Mouse (Mus musculus) forebrain, embryonic 15.5 days (tissue): ENCODE measurements around the gene Sdhaf2. TPM values are rescaled to one million over a fixed set of nuclear protein-coding genes. Genes with fewer than 3 reads are reported as not detected.
A peak's percentile ranks its signal among the peaks of the same experiment; 100 is the strongest.

ENCODE experiments used
- ATAC-seq: fragments of 200-750 bp; cut with Nextera tagmentation; replicated peaks from 2 replicates; pipeline ENCODE4 v1.8.0; 2017; ENCODE audit warnings: mild to moderate bottlenecking, moderate TSS enrichment, moderate library complexity
- H3K27ac ChIP-seq: fragments of 300-500 bp; sonication (generic); replicated peaks from 2 replicates; pipeline ENCODE4 v1.5.1; 2015; ENCODE audit warnings: mild to moderate bottlenecking, inconsistent platforms
- H3K27me3 ChIP-seq: fragments of 300-500 bp; sonication (generic); 2 replicates; pipeline ENCODE4 v1.6.1; 2015; ENCODE audit warnings: inconsistent platforms
- H3K36me3 ChIP-seq: fragments of 300-500 bp; sonication (generic); 2 replicates; pipeline ENCODE4 v1.6.1; 2015; ENCODE audit warnings: mild to moderate bottlenecking, inconsistent platforms
- H3K4me1 ChIP-seq: fragments of 300-500 bp; sonication (generic); 2 replicates; pipeline ENCODE4 v1.6.1; 2015; ENCODE audit warnings: inconsistent platforms
- H3K4me2 ChIP-seq: fragments of 300-500 bp; sonication (generic); replicated peaks from 2 replicates; pipeline ENCODE4 v1.6.1; 2015; ENCODE audit warnings: mild to moderate bottlenecking, inconsistent platforms
- H3K4me3 ChIP-seq: fragments of 300-500 bp; sonication (generic); 2 replicates; pipeline ENCODE4 v1.5.1; 2015; ENCODE audit warnings: mild to moderate bottlenecking, inconsistent platforms
- H3K9ac ChIP-seq: fragments of 300-500 bp; sonication (generic); replicated peaks from 2 replicates; pipeline ENCODE4 v1.6.1; 2015; ENCODE audit warnings: mild to moderate bottlenecking, inconsistent platforms
- H3K9me3 ChIP-seq: fragments of 300-500 bp; sonication (generic); 2 replicates; pipeline ENCODE4 v1.6.1; 2016; ENCODE audit warnings: inconsistent platforms
- WGBS: fragments of 180-500 bp; shearing (Covaris S2); methylation state at CpG from one replicate; pipeline ENCODE4 v1.1.7; 2015; ENCODE audit warnings: mixed read lengths; 5-methylcytosine and 5-hydroxymethylcytosine counted together
- polyA plus RNA-seq: library from polyadenylated mRNA; unstranded; fragments of >200 nt; fragmentation: Nextera tagmentation; extraction: Ambion mirVana; gene quantifications from 2 replicates; pipeline ENCODE4 v1.2.1, GENCODE M21; 2015

Gene Sdhaf2
- polyA plus RNA-seq, 1 experiment from 2014 or later: 63.1 TPM

DNA sequence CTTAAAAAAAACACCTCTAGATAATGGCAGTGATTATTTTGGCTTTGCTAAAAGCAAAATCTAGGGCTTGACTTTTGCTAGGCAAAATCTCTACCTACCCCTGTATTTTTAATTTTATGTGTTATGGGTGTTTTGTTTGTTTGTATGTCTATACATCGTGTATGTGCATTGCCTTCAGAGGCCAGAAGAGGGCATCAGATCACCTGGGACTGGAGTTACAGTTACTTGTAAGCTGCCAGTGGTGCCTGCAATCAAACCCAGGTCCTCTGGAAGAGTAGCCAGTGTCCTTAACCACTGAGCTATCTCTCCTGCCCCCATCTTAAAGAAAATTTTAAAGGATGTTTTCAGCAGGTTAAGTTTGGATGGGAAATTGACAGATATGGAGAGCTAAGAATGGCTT, 4.1 kb upstream of the Sdhaf2 start:
- Histone ChIP-seq H3K4me3 (no peak overlapping the region), H3K4me1 (peaks cover 23% of the 10 kb centered on the region), H3K9me3 (no peaks in the 10 kb centered on the region), H3K4me2 (no peak overlapping the region), H3K27me3 (no peaks in the 10 kb centered on the region), H3K9ac (no peak overlapping the region), H3K27ac (no peak overlapping the region), H3K36me3 (peaks cover 52% of the 10 kb centered on the region)
- 93% methylated on average over 1 of the region's 1 CpGs for WGBS
- ATAC-seq: no peak

DNA sequence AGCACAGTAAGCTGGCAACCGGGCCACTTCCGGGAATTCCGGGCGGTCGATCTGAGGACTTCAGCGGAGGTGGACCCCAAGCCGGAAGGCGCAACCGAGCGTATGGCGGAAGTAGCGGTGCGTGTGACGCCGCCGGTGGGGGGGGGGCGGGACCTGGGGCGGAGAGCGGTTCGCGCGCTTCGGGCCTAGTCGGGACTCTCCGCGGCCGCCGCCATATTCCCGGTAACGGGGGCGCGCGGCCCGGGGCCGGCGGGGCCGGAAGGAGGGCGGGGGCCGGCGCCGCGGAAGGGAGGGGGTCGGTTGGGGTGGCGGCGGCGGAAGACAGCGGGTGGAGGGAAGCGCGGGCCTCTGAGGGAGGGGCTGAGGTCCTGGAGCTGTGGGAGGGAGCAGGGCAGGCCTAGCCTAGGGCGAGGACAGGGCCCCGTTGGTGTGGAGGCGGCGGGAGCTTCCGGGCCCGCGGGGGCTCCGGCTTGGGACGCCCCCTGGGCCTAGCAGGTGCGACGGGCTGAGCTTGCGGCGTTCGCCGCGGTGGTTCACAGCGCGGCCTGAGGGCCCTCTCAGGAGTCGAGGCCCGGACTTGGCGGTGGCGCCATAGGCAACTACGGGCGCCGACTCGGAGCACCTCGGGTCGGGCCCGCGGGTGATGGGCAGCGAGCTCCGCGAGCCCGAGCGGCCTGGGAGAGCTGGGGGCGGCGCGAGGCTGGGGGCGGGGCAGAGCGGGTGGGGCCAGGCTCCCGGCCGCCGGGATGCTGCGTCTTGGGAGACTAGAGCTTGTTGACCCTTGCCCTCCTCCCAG, 638 bp downstream of the Sdhaf2 start, which contains the start of gene Cpsf7:
Gene Cpsf7 (plus strand): TSS at position 161 of the 796 bp plus-strand sequence.
- H3K27ac ChIP-seq: peak within 1 kb of the TSS; percentile 94
- no peaks in the 10 kb centered on the region for H3K27me3 ChIP-seq
- peaks cover 12% of the 10 kb centered on the region for H3K36me3 ChIP-seq
- no peaks in the 10 kb centered on the region for H3K9me3 ChIP-seq
- peak within 1 kb of the TSS; percentile 83 for H3K4me3 ChIP-seq
- H3K4me1 ChIP-seq: peaks cover 37% of the 10 kb centered on the region
- H3K9ac ChIP-seq: peak within 1 kb of the TSS; percentile 96
- under 1% methylated on average over 87 of the region's 93 CpGs for WGBS
- peak; percentile 96 for ATAC-seq
- H3K4me2 ChIP-seq: peak within 1 kb of the TSS; percentile 70

DNA sequence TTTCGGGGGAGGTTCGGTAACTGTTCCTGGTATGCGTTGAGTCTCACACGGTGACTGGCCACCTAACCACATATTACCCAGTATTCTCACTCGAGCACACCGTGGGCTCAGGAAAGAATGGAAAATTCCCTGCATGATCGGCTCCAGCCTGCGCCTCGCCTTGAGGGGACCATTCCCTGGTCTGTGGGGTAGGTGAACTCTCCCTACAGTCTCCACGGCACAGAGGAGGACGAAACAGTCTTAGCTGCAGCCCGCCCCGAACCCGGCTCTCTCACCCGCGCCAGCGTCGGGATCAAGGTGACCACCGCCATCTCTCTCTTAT, 1.2 kb downstream of the Sdhaf2 start:
- no peaks in the 10 kb centered on the region for H3K9me3 ChIP-seq

DNA sequence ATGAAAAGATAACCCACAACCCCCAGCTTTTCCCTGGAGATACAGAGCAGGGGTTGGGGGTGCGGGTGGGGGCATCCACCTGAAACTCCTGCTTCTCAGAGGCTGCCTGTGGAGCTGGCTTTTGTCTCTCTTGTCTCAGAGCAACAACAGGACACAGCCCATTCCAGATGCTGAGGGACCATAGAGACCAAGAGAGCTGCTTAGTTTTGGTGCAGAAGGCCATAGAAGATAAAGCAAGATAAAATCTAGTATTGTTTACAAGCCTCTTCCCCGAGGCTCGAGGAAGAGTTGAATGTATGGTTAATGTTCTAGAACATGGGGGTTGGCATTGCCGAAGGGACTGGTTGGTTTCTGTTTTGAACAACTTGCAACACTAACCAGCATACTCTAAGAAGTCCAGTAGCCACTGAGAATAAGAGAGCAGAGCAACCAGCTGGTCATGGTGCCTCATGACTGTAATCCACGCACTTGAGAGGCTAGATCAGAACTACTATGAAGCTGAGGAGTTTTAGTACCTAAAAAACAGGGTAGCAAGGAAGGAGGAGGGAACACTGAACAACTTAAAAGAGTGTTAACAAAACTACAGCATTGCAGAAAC, 2.4 kb downstream of the Sdhaf2 start:
- WGBS: 87% methylated on average over 5 of the region's 5 CpGs
- H3K27me3 ChIP-seq: no peaks in the 10 kb centered on the region
- peaks cover 37% of the 10 kb centered on the region for H3K4me1 ChIP-seq
- no peak overlapping the region for H3K27ac ChIP-seq
- peaks cover 6% of the 10 kb centered on the region for H3K36me3 ChIP-seq
- ATAC-seq: no peak
- no peaks in the 10 kb centered on the region for H3K9me3 ChIP-seq
- H3K9ac ChIP-seq: no peak overlapping the region
- peak overlapping the region; percentile 70 for H3K4me2 ChIP-seq
- H3K4me3 ChIP-seq: no peak overlapping the region

More for the DNA sequence above, 1.2 kb downstream of the Sdhaf2 start:
- H3K9ac ChIP-seq: peak overlapping the region; percentile 96
- H3K36me3 ChIP-seq: peaks cover 6% of the 10 kb centered on the region
- ATAC-seq: no peak
- H3K4me2 ChIP-seq: peak overlapping the region; percentile 70
- peak overlapping the region; percentile 94 for H3K27ac ChIP-seq
- H3K4me3 ChIP-seq: peak overlapping the region; percentile 83
- WGBS: 2% methylated on average over 19 of the region's 19 CpGs
- H3K27me3 ChIP-seq: no peaks in the 10 kb centered on the region
- peaks cover 37% of the 10 kb centered on the region for H3K4me1 ChIP-seq

DNA sequence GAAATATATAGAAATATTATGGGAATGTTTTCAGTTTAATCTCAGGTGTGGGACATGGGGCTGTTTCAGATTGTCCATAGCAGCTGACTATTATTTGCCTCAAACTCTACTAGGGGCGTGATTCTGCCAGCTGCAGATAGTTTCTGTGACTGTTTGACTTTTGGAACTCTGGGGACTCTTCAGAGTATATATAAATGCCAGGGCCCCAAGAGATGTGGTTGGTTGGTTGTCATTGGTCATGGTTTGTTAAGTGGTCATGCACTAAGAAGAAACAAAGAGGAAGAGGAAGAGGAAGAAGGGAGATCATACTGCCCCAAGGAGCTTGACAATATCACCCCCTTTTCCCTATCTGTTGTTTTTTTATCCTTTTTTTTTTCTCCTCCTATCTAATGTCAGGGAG, 4.0 kb downstream of the Sdhaf2 start:
- H3K27ac ChIP-seq: no peak overlapping the region
- H3K4me2 ChIP-seq: no peak overlapping the region
- H3K4me3 ChIP-seq: no peak overlapping the region
- H3K36me3 ChIP-seq: peaks cover 3% of the 10 kb centered on the region; the same call in 1 of the 2 replicates
- peaks cover 24% of the 10 kb centered on the region for H3K4me1 ChIP-seq
- ATAC-seq: no peak
- 94% methylated on average over 1 of the region's 1 CpGs for WGBS
- no peaks in the 10 kb centered on the region for H3K27me3 ChIP-seq
- H3K9me3 ChIP-seq: no peaks in the 10 kb centered on the region
- no peak overlapping the region for H3K9ac ChIP-seq

DNA sequence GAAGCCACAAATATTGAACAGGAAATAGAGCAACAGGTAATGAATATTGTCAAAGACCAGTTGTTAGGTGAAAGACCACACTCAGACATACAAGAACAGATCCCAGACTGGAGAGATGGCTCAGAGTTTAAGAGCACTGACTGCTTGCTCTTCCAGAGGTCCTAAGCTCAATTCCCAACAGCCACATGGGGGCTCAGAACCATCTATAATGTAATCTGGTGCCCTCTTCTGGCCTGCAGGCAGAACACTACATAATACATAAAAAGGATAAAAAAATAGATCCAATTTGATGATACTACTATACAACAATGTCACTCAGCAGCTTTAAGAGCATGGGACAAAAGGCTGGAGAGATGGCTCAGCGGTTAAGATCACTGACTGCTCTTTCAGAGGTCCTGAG, 5.6 kb downstream of the Sdhaf2 start:
- H3K27me3 ChIP-seq: no peaks in the 10 kb centered on the region
- no peaks in the 10 kb centered on the region for H3K9me3 ChIP-seq
- H3K27ac ChIP-seq: no peak overlapping the region
- H3K4me3 ChIP-seq: no peak overlapping the region
- H3K36me3 ChIP-seq: peaks cover 16% of the 10 kb centered on the region
- peaks cover 14% of the 10 kb centered on the region for H3K4me1 ChIP-seq
- H3K9ac ChIP-seq: no peak overlapping the region
- no peak overlapping the region for H3K4me2 ChIP-seq
- ATAC-seq: no peak
- 58% methylated on average over 1 of the region's 1 CpGs for WGBS

DNA sequence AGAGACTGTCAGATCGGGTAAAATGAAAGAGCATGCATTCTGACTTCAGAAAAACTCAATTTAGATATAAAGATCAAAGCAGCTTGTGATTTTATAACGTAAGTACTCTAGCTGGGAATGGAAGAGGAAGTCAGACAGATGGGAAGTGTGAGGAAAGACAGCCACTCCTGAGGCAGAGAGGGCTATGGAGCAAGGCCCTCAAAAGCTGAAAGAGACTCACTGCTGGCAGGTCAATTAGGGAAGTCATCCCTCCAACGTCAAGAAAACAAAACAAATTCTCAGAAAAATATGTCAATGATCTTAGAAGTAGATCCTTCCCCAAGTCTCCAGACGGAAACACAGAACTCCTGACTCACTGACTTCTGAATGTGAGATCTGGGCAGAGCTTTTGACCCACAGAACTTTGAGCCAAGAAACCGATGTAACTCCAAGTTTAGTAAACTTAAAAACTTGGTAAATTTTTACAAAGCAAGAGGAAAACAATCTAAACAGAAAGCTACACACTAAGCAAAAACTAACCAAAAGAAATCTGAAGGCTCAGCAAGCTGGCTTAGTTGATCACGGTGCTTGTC, 15.1 kb downstream of the Sdhaf2 start:
- Histone ChIP-seq H3K27ac (no peak overlapping the region), H3K4me3 (no peak overlapping the region), H3K4me2 (no peak overlapping the region), H3K9me3 (no peaks in the 10 kb centered on the region), H3K9ac (no peak overlapping the region), H3K4me1 (no peaks in the 10 kb centered on the region), H3K36me3 (peaks cover 31% of the 10 kb centered on the region), H3K27me3 (no peaks in the 10 kb centered on the region)
- WGBS: 83% methylated on average over 6 of the region's 6 CpGs
- no peak for ATAC-seq

DNA sequence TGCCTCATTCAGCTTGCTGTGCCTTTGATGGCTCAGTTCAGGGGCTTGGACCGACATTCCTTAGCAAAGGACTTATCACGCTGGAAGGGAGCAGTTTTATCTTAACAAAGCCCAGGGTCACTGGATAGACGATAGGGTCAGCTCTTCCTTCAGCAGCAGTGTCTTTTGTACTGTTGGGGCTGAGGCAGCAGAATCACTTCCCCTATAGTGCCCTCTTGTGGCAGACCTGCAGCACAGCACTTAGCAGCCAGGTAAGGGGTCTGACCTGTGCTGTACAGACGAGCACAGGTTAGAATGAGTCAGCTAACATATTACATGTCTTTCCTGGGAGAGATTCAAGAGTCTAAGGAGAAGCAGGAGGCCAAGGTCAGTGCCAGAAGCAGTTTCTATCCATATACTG, 23.4 kb downstream of the Sdhaf2 start:
- WGBS: 1% methylated on average over 4 of the region's 4 CpGs
- H3K36me3 ChIP-seq: peaks cover 29% of the 10 kb centered on the region
- no peaks in the 10 kb centered on the region for H3K9me3 ChIP-seq
- ATAC-seq: peak; percentile 69; the same call in 1 of the 2 replicates
- no peaks in the 10 kb centered on the region for H3K4me1 ChIP-seq
- H3K4me2 ChIP-seq: no peak overlapping the region
- no peak overlapping the region for H3K9ac ChIP-seq
- no peak overlapping the region for H3K27ac ChIP-seq
- H3K27me3 ChIP-seq: no peaks in the 10 kb centered on the region
- H3K4me3 ChIP-seq: no peak overlapping the region

DNA sequence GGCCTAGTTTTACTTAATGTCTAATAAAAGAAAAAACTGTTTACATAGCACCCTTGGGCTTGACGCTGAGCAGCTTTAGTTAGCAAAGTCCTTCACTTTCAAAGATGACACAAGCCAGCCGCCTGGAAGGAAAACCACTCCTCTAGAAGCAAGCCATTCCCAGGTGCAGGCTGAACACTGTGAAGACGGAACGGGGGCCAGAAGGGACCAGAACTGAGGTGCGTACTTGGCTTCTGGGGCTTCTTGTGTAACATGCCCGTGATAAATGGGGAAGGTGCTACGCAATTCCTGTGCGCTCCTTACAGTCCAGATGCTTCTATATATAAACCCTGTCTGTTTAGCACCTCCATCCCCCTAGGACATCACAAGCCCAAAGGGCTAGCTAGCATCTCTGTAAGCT, 25.4 kb downstream of the Sdhaf2 start:
- Histone ChIP-seq H3K27me3 (no peaks in the 10 kb centered on the region), H3K4me2 (no peak overlapping the region), H3K9ac (no peak overlapping the region), H3K4me3 (no peak overlapping the region), H3K9me3 (no peaks in the 10 kb centered on the region), H3K4me1 (no peaks in the 10 kb centered on the region), H3K36me3 (peaks cover 24% of the 10 kb centered on the region), H3K27ac (no peak overlapping the region)
- WGBS: 96% methylated on average over 8 of the region's 8 CpGs
- no peak for ATAC-seq

DNA sequence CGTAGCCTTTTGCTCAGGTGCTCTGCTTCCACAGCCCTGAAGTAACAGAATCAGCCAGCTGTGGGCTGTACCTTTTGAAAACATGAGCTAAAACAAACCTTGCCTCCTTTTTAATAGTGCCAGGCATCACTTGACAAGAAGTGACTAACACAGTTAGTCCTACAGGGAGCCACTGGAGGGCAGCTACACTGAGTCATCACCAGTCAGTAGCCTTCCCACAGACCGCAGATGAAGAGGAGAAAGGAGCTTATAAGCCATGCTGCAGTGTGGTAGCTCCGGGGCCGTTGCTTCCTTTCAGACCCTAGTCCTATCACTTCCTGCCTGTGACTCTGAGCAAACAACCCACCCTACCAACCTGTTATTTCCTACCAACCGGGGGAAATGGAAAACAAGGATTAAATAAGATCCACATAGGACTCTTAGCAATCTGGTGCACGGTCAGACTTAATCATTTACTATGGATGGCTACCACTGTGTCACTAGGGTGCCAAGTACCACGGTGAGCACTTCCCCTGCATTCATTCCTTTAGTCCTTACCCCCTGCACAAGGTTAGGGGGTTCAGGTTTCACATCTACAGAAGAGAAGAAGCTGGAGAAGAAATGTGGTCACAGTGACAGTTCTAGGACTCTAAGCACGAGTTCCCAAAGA, 28.3 kb downstream of the Sdhaf2 start:
- no peak overlapping the region for H3K4me2 ChIP-seq
- H3K27me3 ChIP-seq: no peaks in the 10 kb centered on the region
- no peak for ATAC-seq
- no peaks in the 10 kb centered on the region for H3K9me3 ChIP-seq
- peaks cover 17% of the 10 kb centered on the region for H3K36me3 ChIP-seq
- no peak overlapping the region for H3K9ac ChIP-seq
- no peak overlapping the region for H3K4me3 ChIP-seq
- H3K4me1 ChIP-seq: no peaks in the 10 kb centered on the region
- no peak overlapping the region for H3K27ac ChIP-seq
- 68% methylated on average over 8 of the region's 8 CpGs for WGBS

DNA sequence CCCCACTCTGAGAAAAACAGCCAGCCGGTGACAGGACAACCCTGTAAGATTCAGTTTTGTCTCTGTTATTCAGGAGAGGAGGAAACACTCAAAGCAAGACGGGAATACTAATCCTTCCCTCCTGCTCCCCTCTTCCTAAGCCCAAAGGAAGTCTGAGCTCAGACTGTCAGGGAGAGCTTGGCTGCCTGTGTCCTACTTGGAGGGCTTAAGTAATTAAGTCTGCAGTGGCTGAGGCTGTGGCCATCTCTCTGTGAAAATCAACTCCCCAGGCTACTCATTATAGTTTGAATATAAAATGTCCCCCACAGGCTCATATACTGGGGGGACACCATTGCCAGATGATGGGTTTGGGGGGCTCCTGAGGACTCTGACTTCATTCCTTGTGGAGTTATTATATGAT, 29.0 kb downstream of the Sdhaf2 start:
- ATAC-seq: no peak
- 39% methylated on average over 2 of the region's 2 CpGs for WGBS
- Histone ChIP-seq H3K36me3 (peaks cover 16% of the 10 kb centered on the region), H3K9ac (no peak overlapping the region), H3K27ac (no peak overlapping the region), H3K27me3 (no peaks in the 10 kb centered on the region), H3K4me2 (no peak overlapping the region), H3K4me3 (no peak overlapping the region), H3K4me1 (no peaks in the 10 kb centered on the region), H3K9me3 (no peaks in the 10 kb centered on the region)

DNA sequence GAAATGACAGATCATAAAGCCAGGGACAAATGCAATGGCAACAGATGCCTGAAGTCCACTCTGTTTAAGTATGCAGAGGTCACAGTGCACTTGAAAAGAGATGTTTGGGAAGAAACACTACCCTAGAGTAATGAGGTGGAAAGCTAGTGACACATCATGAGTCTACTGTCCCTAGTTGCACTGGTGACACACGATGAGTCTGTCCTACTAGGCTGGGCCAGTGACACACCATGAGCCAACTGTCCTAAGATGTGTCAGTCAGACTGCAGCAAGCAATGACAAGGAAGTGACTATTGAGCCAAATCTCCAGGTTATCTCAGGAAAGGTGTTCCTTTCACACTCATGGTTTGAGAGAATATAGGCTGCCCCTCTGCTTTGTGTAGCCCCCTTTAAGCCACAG, 30.3 kb downstream of the Sdhaf2 start:
- Histone ChIP-seq H3K9me3 (no peaks in the 10 kb centered on the region), H3K36me3 (0 out of 2 replicates have a peak, but pooled peaks cover 4% of the 10 kb centered on the region), H3K9ac (no peak overlapping the region), H3K27me3 (no peaks in the 10 kb centered on the region), H3K4me1 (no peaks in the 10 kb centered on the region), H3K4me3 (no peak overlapping the region), H3K27ac (no peak overlapping the region), H3K4me2 (no peak overlapping the region)
- WGBS: 100% methylated on average over 1 of the region's 1 CpGs
- no peak for ATAC-seq
